Mouse (Mus musculus) macrophage (primary cell): ENCODE measurements around the gene Notch1. TPM values are rescaled to one million over a fixed set of nuclear protein-coding genes. Genes with fewer than 3 reads are reported as not detected.

ENCODE experiments used
- H3K27ac ChIP-seq: fragments of 350-480 bp; formaldehyde crosslinking; 2 replicates; pipeline ENCODE4 v1.9.0; 2021
- H3K36me3 ChIP-seq: fragments of 350-480 bp; formaldehyde crosslinking; 2 replicates; pipeline ENCODE4 v1.9.0; 2021; ENCODE audit errors: inconsistent target
- H3K4me3 ChIP-seq: fragments of 350-480 bp; formaldehyde crosslinking; 2 replicates; pipeline ENCODE4 v1.9.0; 2021; ENCODE audit errors: inconsistent target
- H3K79me2 ChIP-seq: fragments of 350-480 bp; formaldehyde crosslinking; 2 replicates; pipeline ENCODE4 v1.9.0; 2021; ENCODE audit errors: inconsistent target
- WGBS: methylation state at CpG from one replicate; pipeline ENCODE4 v1.1.7; 2026; ENCODE audit warnings: inconsistent platforms; ENCODE audit not compliant: missing documents; 5-methylcytosine and 5-hydroxymethylcytosine counted together
- polyA plus RNA-seq: library from polyadenylated mRNA; stranded (reverse); fragments of 250-400 nt; gene quantifications from 3 replicates; pipeline ENCODE4 v1.2.4, GENCODE M21; 2018; ENCODE audit warnings: inconsistent platforms

Notch1 gene
- polyA plus RNA-seq, 1 experiment from 2014 or later: 7.4 TPM

GRCm38 (mm10) chr2:26443876-26444275 lies 72.6 kb downstream of the Notch1 start:
- H3K79me2 ChIP-seq: peaks cover 78% of the 10 kb centered on the region
- peaks cover 29% of the 10 kb centered on the region for H3K36me3 ChIP-seq
- H3K27ac ChIP-seq: 0 out of 2 replicates have a peak overlapping the region, but pooled peaks have one; percentile 59
- WGBS: 73% methylated on average over 2 of the region's 3 CpGs
- H3K4me3 ChIP-seq: peak overlapping the region; percentile 94

GRCm38 (mm10) chr2:26442843-26443242 lies 73.6 kb downstream of the Notch1 start:
- peaks cover 39% of the 10 kb centered on the region for H3K36me3 ChIP-seq
- no peak overlapping the region for H3K4me3 ChIP-seq
- 79% methylated on average over 1 of the region's 1 CpGs for WGBS
- peaks cover 84% of the 10 kb centered on the region for H3K79me2 ChIP-seq
- H3K27ac ChIP-seq: no peak overlapping the region

DNA sequence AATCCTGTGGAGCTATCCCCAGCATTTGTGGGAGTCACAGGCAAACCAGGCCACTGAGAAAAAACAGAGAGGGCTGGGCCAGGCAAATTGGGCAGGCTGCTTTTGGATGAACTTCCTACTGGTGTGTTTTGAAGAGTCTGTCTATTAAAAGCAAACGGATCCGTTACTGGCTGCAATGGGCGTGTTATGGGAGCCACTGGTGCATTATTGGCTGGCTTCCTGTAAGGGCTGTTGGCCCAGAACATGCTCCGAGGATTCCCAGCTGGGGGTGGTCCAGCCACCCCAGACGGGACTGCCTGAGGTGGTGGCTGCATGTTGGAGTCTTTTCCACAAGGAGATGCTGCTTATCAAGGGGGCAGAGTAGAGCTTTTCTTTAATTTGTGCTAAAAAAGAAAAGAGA lies 74.8 kb downstream of the Notch1 start:
- Histone ChIP-seq H3K36me3 (peaks cover 45% of the 10 kb centered on the region), H3K79me2 (peaks cover 84% of the 10 kb centered on the region), H3K27ac (no peak overlapping the region), H3K4me3 (no peak overlapping the region)
- 97% methylated on average over 5 of the region's 5 CpGs for WGBS

DNA sequence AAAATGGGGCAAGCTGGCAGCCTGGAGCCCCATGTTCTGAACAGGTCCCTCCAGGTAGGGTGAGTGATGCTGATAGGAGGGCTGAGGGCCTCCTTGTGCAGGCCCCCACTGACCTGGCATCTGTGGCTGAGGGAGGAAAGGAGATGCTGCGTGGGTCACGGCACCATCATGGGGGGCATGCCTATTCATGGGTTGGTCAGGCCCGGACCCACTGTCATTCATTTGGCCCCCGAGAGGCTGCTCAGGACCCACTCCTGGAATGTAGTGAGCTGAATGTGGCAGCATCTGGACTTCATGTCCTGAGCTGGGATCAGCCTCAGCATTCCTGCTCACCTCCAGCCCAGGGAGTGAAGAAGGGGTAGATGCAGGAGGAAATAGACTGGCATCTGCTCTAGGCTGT lies 75.2 kb downstream of the Notch1 start:
- 86% methylated on average over 4 of the region's 4 CpGs for WGBS
- peaks cover 45% of the 10 kb centered on the region for H3K36me3 ChIP-seq

GRCm38 (mm10) chr2:26439671-26440070 lies 76.8 kb downstream of the Notch1 start:
- H3K79me2 ChIP-seq: peaks cover 97% of the 10 kb centered on the region
- peaks cover 61% of the 10 kb centered on the region for H3K36me3 ChIP-seq
- 91% methylated on average over 6 of the region's 6 CpGs for WGBS
- H3K4me3 ChIP-seq: no peak overlapping the region
- no peak overlapping the region for H3K27ac ChIP-seq

More for the DNA sequence above, 75.2 kb downstream of the Notch1 start:
- no peak overlapping the region for H3K4me3 ChIP-seq
- no peak overlapping the region for H3K27ac ChIP-seq
- peaks cover 83% of the 10 kb centered on the region for H3K79me2 ChIP-seq

DNA sequence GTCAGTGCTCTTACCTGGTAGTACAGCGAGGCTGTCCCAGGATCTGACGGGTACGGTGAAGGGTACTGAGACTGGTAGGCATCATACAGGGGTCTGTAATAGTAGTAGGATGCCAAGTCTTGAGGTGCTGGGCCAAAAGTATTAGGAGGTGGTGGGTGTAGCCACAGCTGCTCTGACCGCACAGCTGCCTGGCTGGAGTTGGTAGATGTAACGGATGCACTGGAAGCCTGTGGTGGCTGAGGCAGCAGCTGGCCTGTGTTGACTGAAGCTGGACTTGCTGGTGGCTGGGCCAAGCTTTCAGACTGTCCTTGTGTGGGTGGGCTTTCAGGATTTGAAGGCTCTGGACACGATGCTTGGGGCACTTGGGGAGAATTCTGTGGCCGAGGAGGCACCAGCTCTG lies 78.1 kb downstream of the Notch1 start:
- Histone ChIP-seq H3K79me2 (peaks cover 86% of the 10 kb centered on the region), H3K4me3 (no peak overlapping the region), H3K27ac (no peak overlapping the region), H3K36me3 (peaks cover 74% of the 10 kb centered on the region)
- 95% methylated on average over 7 of the region's 7 CpGs for WGBS

- 89% methylated on average over 4 of the region's 4 CpGs for WGBS
- Histone ChIP-seq H3K4me3 (no peak overlapping the region), H3K36me3 (peaks cover 84% of the 10 kb centered on the region), H3K79me2 (peaks cover 75% of the 10 kb centered on the region), H3K27ac (no peak overlapping the region)
Observed at GRCm38 (mm10) chr2:26437221-26437620, 79.2 kb downstream of the Notch1 start.

DNA sequence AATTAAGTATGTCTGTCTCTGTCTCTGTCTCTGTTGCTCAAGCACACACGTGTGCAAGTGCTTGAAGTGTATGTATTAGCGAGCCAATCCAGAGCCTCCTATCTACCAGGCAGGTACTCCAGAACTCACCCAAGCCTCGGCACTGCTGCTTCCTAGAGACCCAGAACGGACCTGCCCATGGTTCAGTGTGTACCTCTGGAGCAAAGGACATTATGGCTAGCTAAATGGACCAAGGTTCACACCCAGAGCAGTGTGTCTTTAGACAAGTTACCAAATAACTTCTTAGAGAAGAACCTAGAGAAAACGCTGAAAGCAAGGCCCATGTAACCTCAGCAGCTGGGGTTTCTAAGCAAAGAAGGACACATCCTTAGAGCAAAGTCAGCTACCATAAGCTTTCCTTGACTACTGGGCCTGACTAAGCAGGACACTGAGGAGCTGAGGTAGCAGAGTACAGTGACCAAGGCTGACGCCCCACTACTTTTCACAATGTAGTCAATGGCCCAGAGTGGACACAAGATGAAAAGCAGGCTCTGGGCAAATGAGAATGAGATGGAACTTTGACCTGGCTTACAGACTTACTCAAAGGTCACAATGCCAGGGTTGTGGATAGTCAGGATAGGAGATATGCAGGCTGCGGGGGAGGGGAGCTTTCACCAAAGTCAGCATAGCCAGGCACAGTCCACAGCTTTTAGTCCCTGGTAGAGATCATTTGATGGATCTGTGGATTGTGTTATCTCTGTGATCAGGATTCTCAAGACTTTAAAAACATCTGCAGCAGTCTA lies 81.5 kb downstream of the Notch1 start:
- Histone ChIP-seq H3K36me3 (peaks cover 86% of the 10 kb centered on the region), H3K27ac (no peak overlapping the region), H3K79me2 (peaks cover 53% of the 10 kb centered on the region), H3K4me3 (no peak overlapping the region)
- WGBS: 96% methylated on average over 7 of the region's 7 CpGs

DNA sequence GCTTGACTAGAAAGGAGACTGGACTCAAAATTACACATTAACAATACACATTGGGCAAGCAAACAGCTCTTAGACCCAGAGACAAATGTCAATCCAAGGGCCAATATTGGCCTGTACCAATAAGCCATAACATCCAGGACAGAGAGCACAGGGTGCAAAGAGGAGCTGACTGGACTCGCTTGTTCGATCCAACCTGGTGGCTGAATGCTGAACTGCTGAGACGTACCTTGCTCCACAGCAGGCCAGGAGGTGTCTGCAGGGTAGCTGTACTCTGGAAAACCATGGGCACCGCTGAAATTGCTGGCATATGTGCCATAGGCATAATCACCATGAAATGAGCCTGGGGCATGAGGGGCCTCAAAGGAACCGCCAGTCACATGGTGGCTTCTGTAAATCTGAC lies 86.6 kb downstream of the Notch1 start:
- 92% methylated on average over 5 of the region's 5 CpGs for WGBS
- H3K36me3 ChIP-seq: peaks cover 95% of the 10 kb centered on the region

DNA sequence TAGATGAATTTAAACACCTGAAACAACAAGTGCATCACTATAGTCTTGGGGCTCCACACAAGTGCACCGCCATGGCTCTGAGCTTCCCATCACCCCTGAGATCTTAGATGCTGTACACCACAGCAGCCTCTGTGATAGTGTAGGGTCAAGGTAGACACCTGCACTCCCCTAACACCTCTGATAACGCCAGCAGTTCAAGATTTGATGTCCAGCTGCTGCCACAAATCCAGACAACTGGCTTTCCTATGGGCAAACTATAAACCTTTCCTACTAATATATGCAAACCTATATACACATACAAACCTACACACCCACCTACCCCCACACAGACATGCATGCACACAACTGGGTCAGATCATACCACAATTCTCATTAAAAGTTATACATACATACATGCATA lies 91.9 kb downstream of the Notch1 start:
- Histone ChIP-seq H3K36me3 (peaks cover 97% of the 10 kb centered on the region), H3K79me2 (no peaks in the 10 kb centered on the region), H3K27ac (no peak overlapping the region), H3K4me3 (no peak overlapping the region)
- WGBS: 94% methylated on average over 2 of the region's 2 CpGs

More for the DNA sequence above, 86.6 kb downstream of the Notch1 start:
- H3K27ac ChIP-seq: no peak overlapping the region
- H3K4me3 ChIP-seq: no peak overlapping the region
- H3K79me2 ChIP-seq: peaks cover 4% of the 10 kb centered on the region; the same call in 1 of the 2 replicates

GRCm38 (mm10) chr2:26423086-26423485 lies 93.4 kb downstream of the Notch1 start:
- Histone ChIP-seq H3K27ac (no peak overlapping the region), H3K36me3 (peaks cover 92% of the 10 kb centered on the region)
- 89% methylated on average over 1 of the region's 1 CpGs for WGBS

DNA sequence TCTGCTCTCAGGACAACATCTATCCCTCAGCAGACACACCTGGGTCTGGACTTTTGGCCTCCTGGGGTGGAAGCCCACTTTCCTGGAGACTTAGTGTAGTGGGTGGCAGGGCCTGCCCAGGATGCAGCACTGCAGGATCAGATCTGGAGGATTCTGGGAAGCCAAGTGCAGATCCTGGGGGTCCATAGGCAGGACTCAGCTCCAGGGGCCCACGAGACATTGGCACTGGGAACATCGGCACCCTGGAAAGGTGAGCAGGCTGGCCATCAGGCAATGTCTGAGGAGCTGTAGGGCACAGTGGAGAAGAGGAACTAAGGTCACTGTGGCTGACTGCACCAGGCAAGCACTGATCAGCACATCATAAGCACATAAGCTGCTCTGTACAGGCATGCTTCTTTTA lies 94.5 kb downstream of the Notch1 start:
- 87% methylated on average over 2 of the region's 2 CpGs for WGBS
- Histone ChIP-seq H3K27ac (no peak overlapping the region), H3K4me3 (no peak overlapping the region), H3K79me2 (no peaks in the 10 kb centered on the region), H3K36me3 (peaks cover 89% of the 10 kb centered on the region)

More at GRCm38 (mm10) chr2:26423086-26423485, 93.4 kb downstream of the Notch1 start:
- Histone ChIP-seq H3K79me2 (no peaks in the 10 kb centered on the region), H3K4me3 (no peak overlapping the region)

DNA sequence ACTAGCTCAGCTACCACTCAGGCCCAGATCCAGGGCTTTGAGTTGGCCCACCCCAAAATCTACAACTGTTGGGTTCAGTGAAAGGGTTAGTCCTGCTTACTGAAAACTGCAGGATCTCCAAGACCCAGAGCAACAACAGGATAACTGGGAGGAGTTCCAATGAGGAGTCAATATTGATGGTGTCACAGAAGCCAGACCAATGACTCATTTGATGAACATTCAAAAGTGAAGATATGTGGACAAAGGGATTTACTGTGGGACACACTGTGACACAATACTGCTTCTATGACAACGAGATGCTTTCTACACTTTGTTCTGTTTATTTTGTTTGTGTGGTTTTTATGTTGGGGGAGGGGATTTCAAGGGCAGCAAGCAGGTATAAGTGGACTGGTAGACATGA lies 98.3 kb downstream of the Notch1 start:
- no peak overlapping the region for H3K27ac ChIP-seq
- H3K79me2 ChIP-seq: no peaks in the 10 kb centered on the region
- WGBS: 100% methylated on average over 1 of the region's 1 CpGs
- peaks cover 91% of the 10 kb centered on the region for H3K36me3 ChIP-seq
- no peak overlapping the region for H3K4me3 ChIP-seq

- H3K79me2 ChIP-seq: no peaks in the 10 kb centered on the region
- H3K36me3 ChIP-seq: peaks cover 91% of the 10 kb centered on the region
- no peak overlapping the region for H3K27ac ChIP-seq
- H3K4me3 ChIP-seq: no peak overlapping the region
Observed at GRCm38 (mm10) chr2:26417066-26417465, 99.4 kb downstream of the Notch1 start.

DNA sequence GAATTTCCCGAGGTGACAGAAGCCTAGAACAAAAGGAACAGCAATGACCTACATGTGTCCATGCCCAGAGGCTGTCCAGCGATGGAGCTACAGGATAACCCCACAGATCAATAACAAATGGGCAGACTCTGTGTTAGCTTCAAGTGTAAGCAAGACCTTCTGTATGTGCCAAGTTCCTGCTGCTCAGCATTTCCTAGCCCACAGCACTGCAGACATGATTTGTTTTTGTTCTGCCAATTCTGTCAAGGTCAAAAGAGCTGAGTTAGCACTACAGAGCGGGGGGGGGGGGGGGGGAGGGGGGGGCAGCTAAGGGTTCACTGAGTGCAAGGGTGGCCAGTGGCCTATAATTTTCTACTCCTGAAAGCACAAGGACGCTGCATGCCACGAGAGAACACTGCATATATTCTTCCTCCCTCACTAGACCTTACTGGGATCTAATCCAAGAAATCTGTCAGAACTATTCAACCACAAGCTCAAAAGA lies 105.5 kb downstream of the Notch1 start:
- H3K36me3 ChIP-seq: peaks cover 56% of the 10 kb centered on the region
- whole genome bisulfite sequencing: 80% methylated on average over 5 of the region's 5 CpGs

More for the DNA sequence above, 105.5 kb downstream of the Notch1 start:
- Histone ChIP-seq H3K79me2 (peaks cover 27% of the 10 kb centered on the region; the same call in 1 of the 2 replicates), H3K27ac (no peak overlapping the region), H3K4me3 (no peak overlapping the region)
